Mouse (Mus musculus): ENCODE data around the gene Gm20806.
"Not testable (repeated sequence)": the region's sequence is repeated elsewhere in the genome, so short reads cannot be mapped to it uniquely, and the experiment has no call there.

Gm20806 gene

DNA sequence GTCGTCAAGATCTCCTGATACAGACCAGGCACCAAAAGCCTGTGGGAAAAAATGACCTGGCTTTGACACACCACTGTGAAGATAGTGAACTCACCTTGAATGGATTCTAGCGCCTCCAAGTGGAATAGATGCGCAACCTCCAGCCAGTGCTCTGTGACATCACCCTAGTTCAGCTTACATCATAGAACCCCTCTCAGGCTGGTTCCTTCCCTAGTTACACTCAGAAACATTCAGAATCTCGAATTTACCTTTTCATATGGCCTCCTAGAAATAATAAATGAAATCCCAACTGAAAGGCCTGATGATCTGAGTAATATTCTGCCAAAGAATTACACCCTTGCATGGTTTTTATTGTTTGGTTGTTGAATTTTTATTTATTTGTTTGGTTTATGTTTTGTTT lies at the start of gene Gm20806:
TSS of gene Gm20806 (minus strand) at position 101 of the 400 bp plus-strand sequence.
- DNase-seq (ENCODE audit: low spot score in 2 of 2), result not testable (repeated sequence)

All from spleen, postnatal 36 days (tissue).